Mouse (Mus musculus) hindbrain, postnatal 0 days (tissue): ENCODE results near the gene Ldlrap1. TPM values are rescaled to one million over a fixed set of nuclear protein-coding genes. Genes with fewer than 3 reads are reported as not detected.

ENCODE experiments used
- ATAC-seq: fragments of 200-750 bp; cut with Nextera tagmentation; 2 replicates; pipeline ENCODE4 v1.8.0; 2017; ENCODE audit warnings: mild to moderate bottlenecking, moderate TSS enrichment, moderate library complexity
- DNase-seq: peaks from one replicate; pipeline ENCODE4 v3.0.0-alpha.2; 2015; ENCODE audit warnings: low spot score
- H3K27ac ChIP-seq: fragments of 300-500 bp; sonication (generic); 2 replicates; pipeline ENCODE4 v1.5.1; 2014; ENCODE audit warnings: mild to moderate bottlenecking
- H3K27me3 ChIP-seq: fragments of 300-500 bp; sonication (generic); 2 replicates; pipeline ENCODE4 v1.6.1; 2014; ENCODE audit warnings: low read length, mixed read lengths; ENCODE audit not compliant: insufficient read depth
- H3K36me3 ChIP-seq: fragments of 300-500 bp; sonication (generic); 2 replicates; pipeline ENCODE4 v1.6.1; 2014; ENCODE audit warnings: low read length, mixed read lengths; ENCODE audit not compliant: insufficient read depth
- H3K4me1 ChIP-seq: fragments of 300-500 bp; sonication (generic); 2 replicates; pipeline ENCODE4 v1.6.1; 2014; ENCODE audit warnings: antibody characterized with exemption, low read length, mixed read lengths; ENCODE audit not compliant: insufficient read depth
- H3K4me2 ChIP-seq: fragments of 300-500 bp; sonication (generic); 2 replicates; pipeline ENCODE4 v1.6.1; 2014; ENCODE audit warnings: low read depth, mild to moderate bottlenecking, low read length, moderate library complexity, mixed read lengths
- H3K4me3 ChIP-seq: fragments of 300-500 bp; sonication (generic); 2 replicates; pipeline ENCODE4 v1.5.1; 2014; ENCODE audit warnings: low read length
- H3K9ac ChIP-seq: fragments of 300-500 bp; sonication (generic); replicated peaks from 2 replicates; pipeline ENCODE4 v1.6.1; 2014; ENCODE audit warnings: mild to moderate bottlenecking, low read length, moderate library complexity, mixed read lengths
- H3K9me3 ChIP-seq: fragments of 300-500 bp; sonication (generic); 2 replicates; pipeline ENCODE4 v1.6.1; 2016; ENCODE audit warnings: low read length, mixed read lengths
- CTCF ChIP-seq: IDR thresholded peaks from 2 replicates; pipeline ENCODE4 v1.5.1; 2016; ENCODE audit warnings: antibody characterized with exemption, control low read depth, low read depth
- WGBS: fragments of 180-500 bp; shearing (Covaris S2); extraction: QIAGEN DNeasy Blood & Tissue Kit; methylation state at CpG from one replicate; pipeline ENCODE4 v1.1.7; 2014; 5-methylcytosine and 5-hydroxymethylcytosine counted together
- polyA plus RNA-seq: library from polyadenylated mRNA; unstranded; fragments of >200 nt; fragmentation: Nextera tagmentation; extraction: Ambion mirVana; gene quantifications from 2 replicates; pipeline ENCODE4 v1.2.1, GENCODE M21; 2015
- total RNA-seq: library from RNA; depleted of rRNA; stranded (reverse); fragments of >200 nt; gene quantifications from 2 replicates; pipeline ENCODE4 v1.2.3, GENCODE M21; 2014

Gene Ldlrap1
- total and polyA plus RNA-seq, 2 experiments from 2014 or later = 2.7 to 3.1 TPM

DNA sequence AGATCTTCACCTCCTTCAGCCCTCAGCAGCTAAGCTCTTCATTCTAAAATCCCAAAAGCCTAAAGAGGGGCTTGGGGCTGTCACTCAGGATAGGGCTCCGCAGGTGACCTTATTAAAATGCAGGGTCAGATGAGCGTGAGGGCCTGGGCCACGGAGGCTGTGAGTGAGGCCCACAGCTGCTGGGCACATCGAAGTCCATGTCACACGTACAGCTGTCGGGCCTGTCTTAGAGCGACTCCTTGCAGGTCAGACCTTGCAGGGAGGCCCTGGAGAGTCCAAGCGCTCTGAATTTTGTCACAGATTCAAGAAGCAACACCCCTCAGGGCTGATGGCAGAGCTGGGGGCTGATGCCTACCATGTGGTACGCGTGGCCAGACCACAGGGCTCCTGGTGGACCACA is 32.9 kb upstream of the Ldlrap1 start:
- H3K36me3 ChIP-seq = peaks cover 44% of the 10 kb centered on the region
- H3K9ac ChIP-seq = no peak overlapping the region
- H3K4me2 ChIP-seq = no peak overlapping the region
- H3K9me3 ChIP-seq = no peaks in the 10 kb centered on the region
- WGBS = 65% methylated on average over 10 of the region's 10 CpGs
- no peak for DNase-seq
- no peak for ATAC-seq
- no peak for TF ChIP-seq CTCF
- no peak overlapping the region for H3K27ac ChIP-seq
- H3K4me3 ChIP-seq = no peak overlapping the region
- H3K4me1 ChIP-seq = no peaks in the 10 kb centered on the region
- no peaks in the 10 kb centered on the region for H3K27me3 ChIP-seq

GRCm38 (mm10) chr4:134800098-134800497 is 32.3 kb upstream of the Ldlrap1 start:
- Histone ChIP-seq H3K36me3 (peaks cover 38% of the 10 kb centered on the region), H3K9me3 (no peaks in the 10 kb centered on the region), H3K4me2 (no peak overlapping the region), H3K9ac (no peak overlapping the region), H3K4me1 (no peaks in the 10 kb centered on the region), H3K27me3 (no peaks in the 10 kb centered on the region), H3K27ac (no peak overlapping the region), H3K4me3 (no peak overlapping the region)
- 76% methylated on average over 8 of the region's 8 CpGs for WGBS
- TF ChIP-seq CTCF = no peak
- ATAC-seq (no peak), DNase-seq (no peak)

DNA sequence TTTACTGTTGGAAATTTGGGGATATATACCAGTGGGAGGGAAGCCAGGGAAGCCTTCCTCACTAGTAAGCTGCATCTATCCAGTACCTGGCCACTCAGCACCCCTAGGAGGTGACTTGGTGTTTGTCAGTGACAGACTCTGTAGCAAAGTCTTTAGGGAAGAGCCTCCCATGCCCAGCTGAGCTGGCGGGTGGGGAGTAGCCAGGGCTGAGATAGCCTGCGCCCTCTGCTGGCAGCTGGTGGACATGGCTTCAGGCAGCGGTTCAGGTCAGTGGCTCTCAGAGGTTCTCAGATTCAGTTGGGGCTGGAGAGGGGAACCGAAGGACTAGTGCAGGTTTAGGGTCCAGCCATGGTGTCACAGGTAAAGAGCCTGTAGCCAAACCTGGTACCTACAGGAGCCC is 31.4 kb upstream of the Ldlrap1 start:
- ATAC-seq (peak; percentile 59; the same call in 1 of the 2 replicates), DNase-seq (peak; percentile 82)
- H3K4me2 ChIP-seq = no peak overlapping the region
- H3K27me3 ChIP-seq = no peaks in the 10 kb centered on the region
- no peak overlapping the region for H3K4me3 ChIP-seq
- H3K4me1 ChIP-seq = no peaks in the 10 kb centered on the region
- H3K9me3 ChIP-seq = no peaks in the 10 kb centered on the region
- H3K36me3 ChIP-seq = peaks cover 32% of the 10 kb centered on the region; the same call in 1 of the 2 replicates
- 7% methylated on average over 4 of the region's 4 CpGs for WGBS
- no peak overlapping the region for H3K9ac ChIP-seq
- no peak overlapping the region for H3K27ac ChIP-seq
- peak; percentile 98 for TF ChIP-seq CTCF

DNA sequence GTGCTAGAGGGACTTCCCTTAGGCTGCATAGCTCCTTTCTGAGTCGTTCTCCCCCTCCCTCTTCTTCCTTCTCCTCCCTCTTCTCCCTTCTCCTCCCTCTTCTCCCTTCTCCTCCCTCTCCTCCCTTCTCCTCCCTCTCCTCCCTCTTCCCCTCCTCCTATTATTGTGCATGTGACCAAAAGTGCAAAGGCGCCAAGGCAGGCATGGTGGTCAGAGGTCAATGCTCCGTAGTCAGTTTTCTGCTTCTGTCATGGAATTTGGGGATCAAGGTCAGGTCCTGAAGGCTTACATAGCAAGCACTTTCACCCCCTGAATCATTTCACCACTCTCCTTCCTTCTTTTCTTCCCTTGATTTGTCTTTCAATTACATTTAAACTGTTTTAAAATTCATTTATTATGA is 31.0 kb upstream of the Ldlrap1 start:
- H3K4me3 ChIP-seq = no peak overlapping the region
- DNase-seq (no peak), ATAC-seq (no peak)
- H3K4me2 ChIP-seq = no peak overlapping the region
- H3K27ac ChIP-seq = no peak overlapping the region
- 50% methylated on average over 3 of the region's 3 CpGs for WGBS
- no peak for TF ChIP-seq CTCF
- peaks cover 29% of the 10 kb centered on the region; the same call in 1 of the 2 replicates for H3K36me3 ChIP-seq
- no peak overlapping the region for H3K9ac ChIP-seq
- H3K27me3 ChIP-seq = no peaks in the 10 kb centered on the region
- H3K9me3 ChIP-seq = no peaks in the 10 kb centered on the region
- no peaks in the 10 kb centered on the region for H3K4me1 ChIP-seq

DNA sequence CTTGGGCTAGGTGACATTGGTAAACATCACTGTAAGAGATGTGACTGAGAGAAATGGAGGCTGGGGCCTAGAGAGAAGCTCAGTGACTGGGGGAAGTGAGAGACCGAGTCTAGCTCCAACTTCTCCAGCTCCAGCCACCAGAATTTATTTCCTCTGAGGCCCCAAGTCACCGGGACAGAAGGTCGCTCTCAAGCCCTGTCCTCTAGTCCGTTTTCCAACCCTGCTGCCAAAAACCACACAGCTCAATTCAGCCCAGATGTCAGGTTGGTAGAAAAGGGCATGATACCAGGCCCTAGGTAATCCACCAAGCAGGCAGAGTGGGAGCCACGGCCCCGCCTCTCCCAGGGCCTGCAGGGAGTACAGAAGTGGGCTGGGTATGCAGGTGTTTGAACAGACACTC is 29.8 kb upstream of the Ldlrap1 start:
- no peak overlapping the region for H3K4me3 ChIP-seq
- WGBS = 77% methylated on average over 6 of the region's 6 CpGs
- TF ChIP-seq CTCF = no peak
- no peak overlapping the region for H3K4me2 ChIP-seq
- H3K4me1 ChIP-seq = no peaks in the 10 kb centered on the region
- DNase-seq = no peak
- H3K27me3 ChIP-seq = no peaks in the 10 kb centered on the region
- H3K9ac ChIP-seq = no peak overlapping the region
- H3K9me3 ChIP-seq = no peaks in the 10 kb centered on the region
- H3K27ac ChIP-seq = no peak overlapping the region
- peaks cover 22% of the 10 kb centered on the region; the same call in 1 of the 2 replicates for H3K36me3 ChIP-seq
- no peak for ATAC-seq

DNA sequence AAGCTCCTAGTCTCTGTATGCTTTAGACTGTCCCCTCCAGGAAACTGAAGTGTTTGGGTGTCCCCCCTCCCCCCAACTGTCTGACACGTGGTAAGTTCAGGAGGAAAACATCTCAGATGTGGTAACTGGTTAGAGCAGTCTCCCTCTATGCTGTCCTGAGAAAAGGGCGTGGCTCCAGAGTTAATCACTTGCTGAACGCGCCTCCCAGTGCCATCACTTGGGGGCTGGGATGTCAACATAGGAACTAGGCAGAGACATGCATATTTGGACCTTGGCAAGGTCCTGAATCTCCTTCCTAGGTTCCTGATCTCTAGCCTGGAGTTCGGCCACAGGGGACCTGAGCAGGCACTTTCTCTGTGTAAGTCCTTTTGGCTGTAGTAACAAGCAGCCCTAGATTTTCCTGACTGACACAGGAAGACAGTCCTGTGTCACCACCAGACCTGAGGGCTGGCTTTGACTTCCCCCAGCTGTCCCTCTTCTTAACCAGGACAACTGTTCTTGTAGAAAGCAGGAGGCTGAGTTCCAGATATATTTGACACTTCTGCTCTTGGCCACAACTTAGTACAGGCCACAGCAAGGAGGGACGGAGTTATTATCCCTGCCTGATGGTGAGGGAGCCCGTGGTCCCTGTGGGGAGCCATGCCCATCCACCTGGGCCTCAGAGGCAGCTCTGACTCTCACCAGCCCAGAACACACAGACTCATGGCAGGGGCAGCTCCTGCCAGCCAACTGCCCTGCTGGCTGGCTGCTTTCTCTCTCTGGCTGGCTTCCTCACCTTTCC is 28.9 kb upstream of the Ldlrap1 start:
- no peak overlapping the region for H3K27ac ChIP-seq
- H3K9ac ChIP-seq = no peak overlapping the region
- WGBS = 32% methylated on average over 7 of the region's 7 CpGs

DNA sequence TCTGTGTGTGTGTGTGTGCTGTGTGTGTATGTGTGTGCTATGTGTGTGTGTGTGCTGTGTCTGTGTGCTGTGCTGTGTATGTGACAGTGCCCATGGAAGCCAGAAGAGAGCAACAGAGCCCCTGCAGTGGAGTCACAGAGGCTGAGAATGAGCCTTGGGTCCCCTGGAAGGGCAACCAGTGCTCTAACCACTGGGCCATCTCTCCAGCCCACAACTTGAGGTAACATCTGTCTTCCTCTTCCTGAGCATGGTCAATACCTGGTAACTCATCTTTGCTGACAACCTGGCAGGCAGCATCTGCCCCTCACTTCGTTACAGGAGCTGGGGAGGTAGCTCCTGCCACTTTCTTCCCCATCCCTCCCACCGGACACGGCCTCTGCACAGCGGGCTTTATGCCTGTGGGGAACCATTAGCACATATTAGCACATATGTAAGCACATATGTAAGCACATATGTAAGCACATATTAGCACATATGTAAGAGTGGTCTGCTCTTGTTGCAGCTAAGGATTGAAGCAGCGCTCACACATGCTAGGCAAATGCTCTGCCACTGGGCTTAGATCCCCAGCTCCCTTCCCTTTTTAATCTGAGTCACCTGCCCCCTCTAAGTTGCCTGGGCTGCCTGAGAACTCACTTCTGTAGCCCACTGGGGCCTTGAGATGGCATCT is 28.1 kb upstream of the Ldlrap1 start:
- Histone ChIP-seq H3K9me3 (no peaks in the 10 kb centered on the region), H3K36me3 (peaks cover 9% of the 10 kb centered on the region; the same call in 1 of the 2 replicates), H3K4me3 (no peak overlapping the region), H3K4me2 (no peak overlapping the region), H3K4me1 (no peaks in the 10 kb centered on the region), H3K27ac (no peak overlapping the region), H3K9ac (no peak overlapping the region), H3K27me3 (no peaks in the 10 kb centered on the region)
- no peak for TF ChIP-seq CTCF
- no peak for ATAC-seq
- no peak for DNase-seq
- 62% methylated on average over 5 of the region's 5 CpGs for WGBS

More for the DNA sequence above, 28.9 kb upstream of the Ldlrap1 start:
- ATAC-seq = no peak
- H3K4me3 ChIP-seq = no peak overlapping the region
- peaks cover 14% of the 10 kb centered on the region; the same call in 1 of the 2 replicates for H3K36me3 ChIP-seq
- no peak overlapping the region for H3K4me2 ChIP-seq
- no peak for DNase-seq
- H3K4me1 ChIP-seq = no peaks in the 10 kb centered on the region
- H3K27me3 ChIP-seq = no peaks in the 10 kb centered on the region
- no peak for TF ChIP-seq CTCF
- H3K9me3 ChIP-seq = no peaks in the 10 kb centered on the region
